Mouse (Mus musculus): ENCODE results near the gene Ece2.
"Not testable (repeated sequence)": the region's sequence is repeated elsewhere in the genome, so short reads cannot be mapped to it uniquely, and the experiment has no call there.

Gene Ece2

DNA sequence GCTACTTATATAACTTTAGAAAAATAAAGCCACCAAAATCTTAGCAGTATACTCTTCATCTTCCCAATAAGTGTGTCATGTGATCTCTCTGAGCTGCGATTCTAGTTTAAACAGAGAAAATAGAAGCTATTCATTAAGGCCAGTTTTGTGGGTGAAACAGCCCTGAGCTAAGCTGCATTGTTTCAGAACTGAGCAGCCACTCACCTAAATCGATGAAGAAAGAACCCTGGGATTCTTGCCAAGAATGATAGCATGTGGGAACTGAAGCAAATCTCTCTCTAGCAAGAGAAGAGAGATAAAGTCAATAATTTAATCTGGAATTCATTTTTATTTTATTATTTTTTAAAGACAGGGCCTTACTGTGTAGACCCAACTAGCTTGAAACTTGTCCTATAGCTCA is 6.4 kb upstream of the Ece2 start:
- DNase-seq, result no peak

DNA sequence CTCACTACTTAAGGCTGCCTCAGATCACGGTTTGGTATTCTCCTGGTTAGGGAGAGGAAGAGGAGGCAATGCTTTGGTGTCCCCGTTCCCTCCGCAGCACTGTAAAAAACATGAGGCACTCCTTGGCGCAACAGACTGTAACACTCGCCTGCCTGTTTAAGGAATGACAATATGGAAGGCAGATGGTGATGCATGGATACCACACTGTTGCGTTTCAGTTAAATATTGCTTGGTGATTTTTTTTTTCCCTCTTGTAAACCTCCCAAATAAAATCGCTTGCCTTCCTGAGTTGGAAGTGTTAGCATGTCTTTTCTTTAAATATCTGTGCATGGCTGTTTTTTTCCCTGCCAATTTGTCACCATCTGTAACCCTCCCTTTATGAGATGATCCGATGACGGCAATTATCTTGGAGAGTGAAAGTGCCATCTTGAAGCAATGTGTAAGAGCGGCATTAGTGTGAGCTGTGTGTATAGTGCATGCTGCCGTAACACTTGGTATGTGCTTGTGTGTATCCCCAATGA is 697 bp upstream of the Ece2 start:
- DNase-seq, result no peak

DNA sequence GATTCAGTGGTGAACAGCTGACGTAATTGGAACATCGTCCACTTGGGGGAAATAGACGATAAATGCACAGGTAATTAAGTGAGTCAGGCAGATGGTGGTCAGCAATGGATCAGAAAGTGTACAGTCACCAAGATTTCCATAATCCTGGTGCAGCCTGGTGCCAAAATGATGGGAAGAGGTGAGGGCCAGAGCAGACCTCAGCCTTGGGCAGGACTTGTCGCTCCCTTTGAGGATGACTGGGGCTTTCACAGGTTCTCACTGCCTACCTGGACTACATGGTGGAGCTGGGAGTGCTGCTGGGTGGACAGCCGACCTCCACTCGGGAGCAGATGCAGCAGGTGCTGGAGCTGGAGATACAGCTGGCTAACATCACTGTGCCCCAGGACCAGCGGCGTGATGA is 7.8 kb downstream of the Ece2 start:
- DNase-seq, result no peak

DNA sequence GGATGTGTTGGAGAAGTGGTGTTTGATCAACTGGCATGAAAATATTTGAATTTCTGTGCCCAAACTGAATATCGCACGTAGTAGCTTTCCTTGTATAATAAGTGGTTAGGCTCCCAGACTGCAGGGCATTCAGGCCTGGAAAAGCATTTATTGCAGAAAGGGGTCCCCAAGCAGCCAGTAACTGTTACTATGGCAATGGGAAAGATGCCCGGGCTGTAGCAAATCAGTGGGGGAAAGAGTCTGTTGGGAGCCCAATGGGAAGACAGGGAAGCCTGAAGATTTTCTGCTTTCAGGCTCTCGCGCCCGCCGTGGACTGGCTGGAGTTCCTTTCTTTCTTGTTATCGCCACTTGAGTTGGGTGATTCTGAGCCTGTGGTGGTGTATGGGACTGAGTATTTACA is 8.7 kb downstream of the Ece2 start:
- DNase-seq, result no peak

DNA sequence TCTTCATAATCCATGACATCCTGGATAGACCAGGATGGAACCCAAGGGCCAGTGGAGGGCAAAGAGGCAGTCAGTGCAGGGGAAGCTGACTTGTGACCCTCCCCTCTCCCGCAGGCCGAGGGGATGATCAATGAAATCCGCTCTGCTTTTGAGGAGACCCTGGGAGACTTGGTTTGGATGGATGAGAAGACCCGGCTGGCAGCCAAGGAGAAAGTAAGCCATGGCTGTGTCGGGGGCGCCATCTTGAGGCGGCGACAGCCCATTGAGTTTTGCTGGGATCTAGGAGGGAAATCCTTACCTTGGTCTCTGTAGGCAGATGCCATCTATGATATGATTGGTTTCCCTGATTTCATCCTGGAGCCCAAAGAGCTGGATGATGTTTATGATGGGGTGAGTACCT is 12.5 kb downstream of the Ece2 start:
- peak; percentile 75 for DNase-seq

DNA sequence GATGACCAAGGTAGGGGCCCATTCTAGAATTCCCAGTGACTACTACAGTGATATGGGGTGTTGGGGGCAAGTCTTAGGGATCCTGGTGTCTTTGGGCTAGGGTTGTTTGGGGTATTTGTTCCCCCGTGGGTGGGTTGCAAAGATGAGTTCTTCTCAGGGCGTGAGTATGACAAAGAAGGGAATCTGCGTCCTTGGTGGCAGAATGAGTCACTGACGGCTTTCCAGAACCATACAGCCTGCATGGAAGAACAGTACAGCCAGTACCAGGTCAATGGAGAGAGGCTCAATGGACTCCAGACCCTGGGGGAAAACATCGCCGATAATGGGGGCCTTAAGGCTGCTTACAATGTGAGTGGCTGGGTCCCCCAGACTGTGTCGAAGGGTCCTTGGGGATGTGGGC is 14.3 kb downstream of the Ece2 start:
- DNase-seq, result no peak

DNA sequence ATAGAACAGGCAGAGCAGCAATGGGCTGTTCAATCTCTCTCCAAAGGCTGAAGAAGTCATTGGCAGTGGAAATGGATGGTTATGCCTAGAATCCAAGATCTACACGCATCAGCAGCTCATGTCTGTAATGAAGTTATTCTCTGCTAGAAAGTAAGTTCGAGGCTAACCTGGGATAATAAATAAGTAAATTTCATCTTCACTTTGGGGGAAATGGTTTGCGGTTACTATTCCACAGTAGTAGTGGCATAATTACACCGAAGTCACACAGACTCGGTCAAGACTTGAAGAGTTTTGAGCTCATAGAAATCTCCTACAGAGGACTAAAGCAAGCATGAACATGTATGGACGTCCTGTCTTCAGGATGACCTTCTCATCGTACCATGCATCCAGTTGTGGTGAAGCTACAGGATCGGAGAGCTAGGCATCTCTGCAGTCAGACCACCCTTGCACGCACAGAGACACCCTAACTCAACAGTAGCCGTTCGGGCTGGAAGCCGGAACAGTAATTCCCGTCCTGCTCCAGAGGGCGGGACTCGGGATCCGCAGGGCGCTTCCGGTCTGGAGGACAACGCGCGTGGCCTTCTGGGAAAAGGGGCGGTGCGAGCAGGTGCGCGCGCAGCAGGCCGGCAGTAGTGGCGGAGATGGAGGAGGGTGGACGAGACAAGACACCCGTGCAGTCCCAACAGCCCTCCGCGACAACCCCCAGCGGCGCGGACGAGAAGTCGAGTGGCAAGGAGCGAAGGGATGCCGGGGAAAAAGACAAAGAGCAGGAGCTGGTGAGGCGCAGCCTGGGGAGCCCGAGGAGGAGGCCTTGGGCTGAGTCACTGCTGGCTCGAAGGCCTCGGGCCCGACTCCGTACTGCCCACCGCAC is 21.7 kb downstream of the Ece2 start, which contains the start of gene Psmd2:
Psmd2 (plus strand) TSS at position 577 of the 871 bp plus-strand sequence.
- DNase-seq, result peak; percentile 97

DNA sequence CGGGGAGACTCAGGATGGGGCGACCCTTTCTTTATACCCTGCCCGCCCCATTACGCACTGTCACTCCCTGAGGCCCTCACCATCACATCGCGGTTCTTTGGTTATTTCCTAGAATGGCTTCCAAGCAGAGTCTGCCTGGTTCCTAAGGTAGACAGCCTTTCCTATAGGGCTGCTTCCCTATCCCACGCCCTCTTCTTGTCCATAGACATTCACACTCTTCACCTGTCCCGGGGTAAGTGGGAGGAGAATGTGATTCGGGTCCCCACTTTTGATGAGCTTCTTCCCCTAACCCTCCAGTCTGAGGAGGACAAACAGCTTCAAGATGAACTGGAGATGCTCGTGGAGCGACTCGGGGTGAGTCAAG is 22.3 kb downstream of the Ece2 start:
- no peak for DNase-seq

DNA sequence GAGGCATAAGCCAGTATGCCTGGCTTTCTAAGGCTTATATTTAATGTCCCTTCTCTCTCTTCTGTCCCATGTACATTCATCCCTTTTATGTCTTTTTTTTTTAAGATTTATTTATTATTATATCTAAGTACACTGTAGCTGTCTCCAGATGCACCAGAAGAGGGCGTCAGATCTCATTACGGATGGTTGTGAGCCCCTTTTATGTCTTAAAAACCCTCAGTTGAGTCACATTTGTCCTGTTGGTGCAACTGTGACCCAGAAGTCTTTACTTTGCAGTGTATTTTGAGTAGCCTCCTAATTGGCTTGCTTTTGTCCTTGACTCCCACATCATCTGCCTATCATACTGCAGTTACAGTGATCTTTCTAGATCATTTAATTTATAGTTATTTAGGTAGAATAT is 23.7 kb downstream of the Ece2 start:
- no peak for DNase-seq

DNA sequence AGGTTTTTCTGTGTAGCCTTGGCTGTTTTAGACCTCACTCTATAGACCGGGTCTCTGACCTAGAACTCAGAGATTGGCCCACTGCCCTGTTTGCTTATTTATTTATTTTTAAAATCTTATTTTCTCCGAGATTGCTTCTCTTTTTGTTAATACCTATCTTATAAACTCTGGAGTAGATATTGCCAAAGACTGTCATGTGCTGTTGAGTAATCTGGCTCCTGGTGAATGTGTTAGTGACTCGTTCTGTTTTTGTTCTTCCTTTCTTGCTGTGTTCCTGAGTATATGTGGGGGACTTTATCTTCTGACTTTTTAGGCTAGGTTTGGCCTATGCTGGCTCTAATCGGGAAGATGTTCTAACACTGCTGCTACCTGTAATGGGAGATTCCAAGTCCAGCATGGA is 28.0 kb downstream of the Ece2 start:
- no peak for DNase-seq

DNA sequence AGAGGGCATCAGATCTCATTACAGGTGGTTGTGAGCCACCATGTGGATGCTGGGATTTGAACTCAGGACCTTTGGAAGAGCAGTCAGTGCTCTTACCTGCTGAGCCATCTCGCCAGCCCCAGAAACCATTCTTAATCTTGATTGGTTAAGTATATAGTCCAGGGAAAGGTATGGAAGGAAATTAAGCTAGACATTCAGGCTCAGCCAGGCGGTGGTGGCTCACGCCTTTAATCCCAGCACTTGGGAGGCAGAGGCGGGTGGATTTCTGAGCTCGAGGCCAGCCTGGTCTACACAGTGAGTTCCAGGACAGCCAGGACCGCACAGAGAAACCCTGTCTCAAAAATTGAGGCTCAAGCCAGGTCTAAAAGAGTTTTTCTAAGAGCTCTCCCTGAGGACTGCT is 38.4 kb downstream of the Ece2 start, which contains the start of gene Eif4g1:
Eif4g1 (plus strand) TSS at position 301 of the 400 bp plus-strand sequence.
- not testable (repeated sequence) for DNase-seq

DNA sequence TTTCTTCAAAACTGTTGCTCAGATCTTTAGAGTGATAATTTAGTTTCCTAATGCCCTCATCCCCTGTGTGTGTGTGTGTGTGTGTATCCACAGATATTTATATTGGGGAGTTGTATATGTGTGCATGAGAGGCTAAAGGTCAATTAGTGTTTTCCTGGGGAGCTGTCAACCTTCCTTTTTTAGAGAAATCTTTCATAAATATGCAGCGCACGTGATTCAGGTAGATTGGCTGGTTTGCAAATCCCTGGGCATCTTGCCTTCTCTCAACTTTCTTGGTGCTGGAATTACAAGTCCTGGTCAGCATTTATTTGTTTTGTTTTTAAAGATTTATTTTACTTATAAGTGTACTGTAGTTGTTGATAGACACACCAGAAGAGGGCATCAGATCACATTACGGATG is 40.7 kb downstream of the Ece2 start:
- no peak for DNase-seq

DNA sequence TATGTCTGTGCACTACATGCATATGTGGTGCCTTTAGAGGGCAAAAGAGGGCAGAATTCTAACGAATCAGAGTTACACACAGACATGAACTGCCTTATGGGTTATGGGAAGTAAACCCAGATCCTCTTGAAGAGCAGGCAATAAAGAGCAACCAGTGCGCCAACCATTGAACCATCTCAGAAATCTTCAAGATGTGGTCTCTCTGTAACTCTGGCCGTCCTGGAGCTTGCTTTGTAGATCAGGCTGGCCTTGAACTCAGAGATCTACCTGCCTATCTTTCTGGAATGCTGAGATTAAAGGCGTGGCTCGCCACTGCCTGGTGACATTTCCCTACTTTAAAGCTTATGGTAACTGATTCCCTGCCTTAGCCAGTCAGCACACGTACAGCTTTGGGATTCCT is 42.3 kb downstream of the Ece2 start:
- DNase-seq, result no peak

DNA sequence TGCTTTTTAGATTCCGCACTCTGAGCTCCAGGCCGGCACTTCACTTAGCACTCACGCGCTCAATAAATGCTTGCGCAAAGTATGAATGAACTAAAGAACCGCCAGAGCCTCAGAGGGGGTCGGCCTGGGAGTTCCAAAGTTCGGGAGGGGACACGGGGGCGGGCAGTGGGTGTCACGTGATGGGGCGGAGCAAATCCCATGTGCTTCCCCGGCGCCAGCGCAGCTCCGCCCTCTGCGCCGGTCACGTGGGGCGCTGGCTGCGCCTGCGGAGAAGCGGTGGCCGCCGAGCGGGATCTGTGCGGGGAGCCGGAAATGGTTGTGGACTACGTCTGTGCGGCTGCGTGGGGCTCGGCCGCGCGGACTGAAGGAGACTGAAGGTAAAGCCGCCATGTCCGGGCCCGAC is 42.9 kb downstream of the Ece2 start:
- DNase-seq, result peak; percentile 94

DNA sequence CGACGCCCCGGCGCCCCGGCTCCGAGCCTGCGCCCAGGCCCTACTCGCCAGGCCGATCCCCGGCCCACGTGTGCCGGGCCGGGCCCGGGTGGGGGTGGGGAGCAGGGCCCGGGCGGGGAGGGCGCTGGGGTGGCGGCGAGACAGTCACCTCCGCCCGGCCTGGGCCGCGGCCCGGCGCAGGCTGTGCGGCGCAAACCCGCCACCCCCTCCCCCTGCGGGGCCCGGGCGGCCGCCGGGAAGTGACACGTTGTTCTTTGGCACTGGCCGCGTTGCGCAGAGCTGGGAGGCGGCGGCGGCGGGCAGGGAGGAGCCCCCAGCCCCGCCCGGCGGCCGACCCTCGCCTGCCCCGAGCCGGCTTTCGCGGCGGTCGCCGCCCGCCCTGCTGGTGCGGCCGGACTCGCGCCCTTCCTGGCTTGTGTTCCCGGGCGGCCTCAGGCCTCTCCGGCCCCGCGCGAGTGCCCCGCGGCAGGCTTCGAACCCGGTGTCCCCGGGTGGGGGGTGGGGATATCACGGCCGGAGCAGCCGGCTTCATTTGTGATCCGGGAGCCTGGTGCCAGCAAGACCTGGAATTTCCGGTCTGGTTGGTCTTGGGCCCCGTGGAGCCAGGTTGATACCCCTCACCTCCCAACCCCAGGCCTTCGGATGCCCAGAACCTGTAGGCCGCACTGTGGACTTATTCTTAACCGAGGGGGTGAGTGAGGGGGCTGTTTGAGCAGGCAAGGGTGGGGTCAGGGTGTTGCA is 43.5 kb downstream of the Ece2 start:
- peak; percentile 50 for DNase-seq

DNA sequence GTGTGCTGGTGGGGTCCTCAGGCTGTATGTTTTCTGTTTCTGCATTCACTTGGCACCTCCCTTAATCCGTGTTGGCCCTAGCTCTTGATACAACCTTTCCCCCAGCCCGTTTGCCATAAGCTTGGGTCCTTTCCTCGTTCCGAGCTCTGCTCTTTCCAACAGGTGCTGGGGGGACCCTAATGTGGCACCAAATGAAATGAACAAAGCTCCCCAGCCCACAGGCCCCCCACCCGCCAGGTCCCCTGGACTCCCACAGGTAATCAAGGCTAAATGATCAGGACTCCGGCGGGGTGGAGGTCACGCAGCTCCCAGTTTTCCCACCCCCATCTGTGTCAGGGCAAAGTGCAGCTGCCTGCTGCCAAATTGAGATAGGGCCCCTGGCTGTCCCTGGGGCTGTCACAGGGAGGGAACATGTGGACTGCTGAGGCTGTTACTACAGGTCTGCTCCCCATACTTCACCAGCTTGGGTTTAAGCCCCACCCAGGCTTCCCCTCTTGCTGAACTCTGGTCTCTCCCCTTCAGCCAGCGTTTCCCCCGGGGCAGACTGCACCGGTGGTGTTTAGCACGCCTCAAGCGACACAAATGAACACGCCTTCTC is 44.2 kb downstream of the Ece2 start:
- DNase-seq, result peak; percentile 30

DNA sequence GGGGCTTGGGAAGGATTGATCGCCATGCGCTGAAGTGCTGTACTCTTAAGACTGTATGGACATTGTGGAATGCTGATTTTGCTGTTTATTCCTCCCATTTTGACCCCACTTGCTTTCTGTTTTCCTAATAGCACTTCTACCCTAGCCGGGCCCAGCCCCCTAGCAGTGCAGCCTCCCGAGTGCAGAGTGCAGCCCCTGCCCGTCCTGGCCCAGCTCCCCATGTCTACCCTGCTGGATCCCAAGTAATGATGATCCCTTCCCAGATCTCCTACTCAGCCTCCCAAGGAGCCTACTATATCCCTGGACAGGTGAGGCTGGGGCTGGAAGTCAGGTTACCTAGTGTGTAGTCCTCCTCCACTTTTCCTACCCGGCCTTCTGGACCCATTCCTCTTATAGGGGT is 45.6 kb downstream of the Ece2 start:
- DNase-seq, result no peak

DNA sequence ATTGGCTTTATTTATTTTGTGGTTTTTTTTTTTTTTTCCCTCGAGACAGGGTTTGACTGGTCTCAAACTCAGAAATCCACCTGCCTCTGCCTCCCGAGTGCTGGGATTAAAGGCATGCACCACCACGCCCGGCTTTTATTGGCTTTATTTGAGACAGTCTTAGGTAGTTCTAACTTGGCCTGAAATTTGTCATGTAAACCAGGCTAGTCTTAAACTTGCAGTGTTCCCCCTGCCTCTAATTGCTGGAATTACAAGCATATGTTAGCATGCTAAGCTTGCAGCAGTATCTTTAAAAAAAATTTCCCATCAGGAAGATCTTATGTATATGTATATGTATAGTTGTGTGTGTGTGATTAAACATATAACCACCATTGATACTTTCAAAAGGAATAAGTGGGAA is 47.1 kb downstream of the Ece2 start:
- no peak for DNase-seq

DNA sequence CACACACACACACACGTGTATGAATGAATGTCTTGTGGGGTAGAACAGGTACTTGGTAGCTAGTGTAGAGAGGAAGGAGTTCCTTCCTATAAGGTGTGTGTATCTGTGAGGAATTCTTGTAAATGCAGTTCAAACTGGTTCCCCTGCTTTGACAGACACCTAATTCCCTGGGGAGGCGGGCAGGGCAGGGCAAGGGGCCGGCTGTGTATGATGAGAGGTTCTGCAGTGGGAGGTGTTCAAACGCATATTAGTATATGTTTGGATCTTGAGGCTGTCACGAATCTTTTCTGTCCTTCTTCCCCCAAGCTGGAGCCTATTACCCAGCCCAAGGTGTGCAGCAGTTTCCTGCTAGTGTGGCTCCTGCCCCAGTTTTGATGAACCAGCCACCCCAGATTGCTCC is 47.8 kb downstream of the Ece2 start:
- no peak for DNase-seq

DNA sequence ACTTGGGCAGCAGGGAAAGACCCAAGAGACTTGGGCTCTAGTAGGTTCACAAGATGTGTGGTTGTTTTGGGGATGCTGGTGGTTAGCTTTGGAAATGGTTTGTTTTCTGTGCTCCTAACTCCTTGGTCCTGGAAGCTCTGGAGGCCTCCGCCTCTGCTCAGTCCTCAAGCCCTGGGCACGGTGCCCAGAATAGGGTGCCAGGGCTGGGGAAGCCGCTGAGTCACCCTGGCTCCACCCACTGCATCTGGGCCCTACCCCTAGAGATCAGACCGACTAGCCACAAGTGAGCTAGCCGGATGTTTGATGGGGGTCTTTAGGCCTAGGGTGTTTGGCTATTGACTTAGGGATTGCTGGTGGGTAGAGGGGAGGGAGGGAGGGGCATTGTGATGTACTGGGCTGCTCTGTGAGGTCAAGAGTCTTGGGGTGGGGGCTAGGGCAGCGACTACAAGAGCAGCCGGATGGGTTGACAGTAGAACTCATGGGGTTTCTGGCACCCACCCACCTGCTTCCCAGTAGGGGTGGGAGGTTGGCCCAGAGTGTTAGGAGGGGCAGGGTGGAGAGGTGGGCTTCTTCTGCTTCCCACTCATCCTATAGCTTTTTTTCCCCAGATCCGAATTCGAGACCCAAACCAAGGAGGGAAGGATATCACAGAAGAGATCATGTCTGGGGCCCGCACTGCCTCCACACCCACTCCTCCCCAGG is 48.5 kb downstream of the Ece2 start:
- DNase-seq, result peak; percentile 74

DNA sequence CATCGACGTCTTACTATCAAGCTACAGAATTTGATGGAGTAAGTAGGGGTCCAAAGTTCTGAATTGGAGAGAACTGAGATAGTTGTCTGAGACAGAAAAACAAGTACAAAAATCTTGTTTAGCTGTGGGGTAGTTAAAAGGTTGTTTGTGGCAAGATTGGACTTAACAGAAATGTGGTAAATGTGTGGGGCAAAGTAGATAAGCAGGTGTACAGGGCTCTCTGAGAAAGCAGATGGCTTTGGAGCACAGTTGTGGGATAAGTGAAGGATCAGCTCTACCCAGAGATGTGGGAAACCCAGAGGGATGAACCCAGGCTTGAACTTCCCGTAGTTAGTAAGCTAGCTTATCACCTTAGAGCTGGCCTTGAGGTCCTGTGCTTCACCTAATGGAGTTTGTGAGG is 61.1 kb downstream of the Ece2 start:
- no peak for DNase-seq

DNA sequence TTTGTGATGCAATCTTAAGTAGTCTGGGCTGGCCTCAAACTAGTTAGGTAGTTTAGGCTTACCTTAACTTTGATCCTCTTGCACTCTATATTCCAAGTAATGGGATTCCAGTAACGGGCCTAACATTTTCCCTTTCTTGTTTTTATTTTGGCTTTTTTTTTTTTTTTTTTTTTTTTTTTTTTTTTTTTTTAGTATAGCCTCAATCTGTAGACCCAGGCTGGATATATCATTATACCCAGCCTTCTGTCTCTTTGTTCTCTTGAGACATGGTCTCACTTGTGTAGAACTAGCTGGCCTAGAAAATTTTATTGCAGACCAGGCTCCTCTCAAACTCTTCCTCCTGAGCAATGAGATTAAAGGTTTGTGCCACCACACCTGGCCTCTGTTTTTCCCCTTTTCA is 62.0 kb downstream of the Ece2 start:
- no peak for DNase-seq
